8 mouse cellular contexts compared by ENCODE assay signal in the genomic region with DNA sequence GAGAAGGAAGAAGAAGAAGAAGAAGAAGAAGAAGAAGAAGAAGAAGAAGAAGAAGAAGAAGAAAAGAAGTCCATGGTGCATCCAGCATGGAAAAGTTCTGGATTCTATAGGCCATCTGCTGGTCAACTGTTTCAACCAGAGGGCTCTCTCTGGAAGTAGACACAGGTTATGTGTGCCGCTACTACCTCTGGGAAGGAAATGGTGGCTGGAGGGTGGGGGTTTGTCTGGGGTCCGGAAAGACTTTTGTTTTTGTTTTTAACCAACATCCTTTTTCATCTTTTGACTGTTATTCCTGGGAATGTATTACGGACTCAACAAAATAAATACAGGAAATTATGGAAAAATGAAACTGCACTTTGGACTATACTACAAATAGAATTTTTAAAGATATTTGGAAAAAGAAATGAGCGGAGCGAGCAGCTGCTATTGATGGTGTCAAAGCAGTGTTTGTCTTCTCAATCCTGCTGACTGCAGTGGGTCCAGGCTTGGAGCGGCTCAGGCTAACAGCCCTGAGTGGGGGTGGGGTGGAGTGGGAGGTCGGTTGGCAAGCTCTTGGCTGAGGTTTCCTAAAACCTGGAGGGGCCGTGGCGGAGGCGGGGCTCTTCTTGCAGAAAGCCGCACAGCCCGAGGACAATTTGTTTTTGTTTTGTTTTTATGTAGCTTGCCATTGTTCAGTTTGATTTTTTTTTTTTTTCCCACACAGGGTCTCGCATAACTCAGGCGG. TPM values are rescaled to one million over a fixed set of nuclear protein-coding genes. Genes with fewer than 3 reads are reported as not detected.
DNase-seq lines count a peak whose midpoint lies in the region; ATAC-seq and TF ChIP-seq lines count a peak whose summit lies in the region.

No protein-coding gene starts in this region.

- no peak for TF ChIP-seq EP300 in MEL (IDR thresholded peaks at IDR 0.05; ENCODE audit: low read depth in 1 of 2, low read length in 2 of 2)

- 14% methylated on average over 14 of the region's 14 CpGs for WGBS in forebrain, embryonic 16.5 days
- 19% methylated on average over 14 of the region's 14 CpGs for WGBS in kidney, postnatal 0 days

- H3K79me2 ChIP-seq in MEL (ENCODE audit: control insufficient read depth, insufficient read depth, low read length, poor library complexity): peaks cover 5% of the 10 kb centered on the region; the same call in 1 of the 2 replicates

- peak overlapping the region; percentile 80 for H3K27ac ChIP-seq in MEL (ENCODE audit: control insufficient read depth, low read depth, low read length)
- H3K27ac ChIP-seq in forebrain, embryonic 16.5 days (ENCODE audit: low read length): no peak overlapping the region
- H3K27ac ChIP-seq in kidney, postnatal 0 days: no peak overlapping the region

- H3K4me2 ChIP-seq in forebrain, embryonic 16.5 days (ENCODE audit: low read length): peak overlapping the region; percentile 54
- H3K4me2 ChIP-seq in kidney, postnatal 0 days (ENCODE audit: low read length): peak overlapping the region; percentile 62

- H3K9me3 ChIP-seq in MEL (replicated peaks; ENCODE audit: insufficient read depth, low read length): no peaks in the 10 kb centered on the region
- no peaks in the 10 kb centered on the region for H3K9me3 ChIP-seq in forebrain, embryonic 16.5 days (ENCODE audit: control insufficient read depth, low read length)
- H3K9me3 ChIP-seq in kidney, postnatal 0 days (replicated peaks; ENCODE audit: low read length): no peaks in the 10 kb centered on the region

- peak; percentile 58; the same call in 1 of the 2 replicates for ATAC-seq in forebrain, embryonic 16.5 days
- no peak for ATAC-seq in kidney, postnatal 0 days (replicated peaks; ENCODE audit: low FRiP score, low read depth)

- peaks cover 12 to 23% of the 10 kb centered on the region in 2 experiments for H3K4me1 ChIP-seq in MEL (ENCODE audit: control insufficient read depth in 1 of 2, insufficient read depth in 2 of 2, low read length in 2 of 2)
- peaks cover 17% of the 10 kb centered on the region for H3K4me1 ChIP-seq in forebrain, embryonic 16.5 days (replicated peaks; ENCODE audit: control insufficient read depth, insufficient read depth, low read length)
- H3K4me1 ChIP-seq in kidney, postnatal 0 days (replicated peaks; ENCODE audit: insufficient read depth, low read length): peaks cover 10% of the 10 kb centered on the region

- TF ChIP-seq RAD21 in MEL (IDR thresholded peaks at IDR 0.05; ENCODE audit: low read depth, low read length): no peak

- no peak for TF ChIP-seq CTCF in MEL (IDR thresholded peaks at IDR 0.05 in 2 of 3, conservative IDR thresholded peaks at IDR 0.05 in 1 of 3; ENCODE audit: control insufficient read depth in 1 of 3, insufficient read depth in 1 of 3, low read depth in 2 of 3, low read length in 3 of 3, poor library complexity in 1 of 3, severe bottlenecking in 1 of 3)
- no peak for TF ChIP-seq CTCF in kidney, postnatal 0 days (IDR thresholded peaks at IDR 0.05; ENCODE audit: low read depth)

- peak overlapping the region; percentile 88 for H3K9ac ChIP-seq in MEL (ENCODE audit: control insufficient read depth, low read depth, low read length, poor library complexity, severe bottlenecking)
- H3K9ac ChIP-seq in forebrain, embryonic 16.5 days (replicated peaks; ENCODE audit: low read depth, low read length): 0 out of 2 replicates have a peak overlapping the region, but pooled peaks have one; percentile 22
- 0 out of 2 replicates have a peak overlapping the region, but pooled peaks have one; percentile 27 for H3K9ac ChIP-seq in kidney, postnatal 0 days (ENCODE audit: low read depth, low read length)

- no peaks in the 10 kb centered on the region for H3K27me3 ChIP-seq in MEL (ENCODE audit: control insufficient read depth in 1 of 2, insufficient read depth in 2 of 2, low read length in 2 of 2)
- H3K27me3 ChIP-seq in forebrain, embryonic 16.5 days (replicated peaks; ENCODE audit: control insufficient read depth, insufficient read depth, low read length): 0 out of 2 replicates have a peak, but pooled peaks cover 5% of the 10 kb centered on the region
- no peaks in the 10 kb centered on the region for H3K27me3 ChIP-seq in kidney, postnatal 0 days (ENCODE audit: insufficient read depth, low read length)

- H3K36me3 ChIP-seq in MEL (ENCODE audit: control insufficient read depth in 1 of 2, insufficient read depth in 2 of 2, low read length in 2 of 2): peaks cover 0 to 15% of the 10 kb centered on the region in 2 experiments; a peak in 2 of 4 replicates
- H3K36me3 ChIP-seq in forebrain, embryonic 16.5 days (ENCODE audit: control insufficient read depth, insufficient read depth): no peaks in the 10 kb centered on the region
- H3K36me3 ChIP-seq in kidney, postnatal 0 days (ENCODE audit: insufficient read depth, low read length): no peaks in the 10 kb centered on the region

- DNase-seq in heart, adult 11 months: peak; percentile 93
- DNase-seq in heart, adult 9 months (ENCODE audit: low spot score in 2 of 2): no peak
- peak; percentile 57 for DNase-seq in MEL (ENCODE audit: low read depth, low spot score)
- peak; percentile 56 for DNase-seq in kidney, postnatal 0 days (ENCODE audit: low spot score)
- DNase-seq in lung, adult 18-20 months: peak; percentile 70 to 78
- DNase-seq in right cerebral cortex, postnatal 14 days: peak; percentile 57
- DNase-seq in cerebellum, adult 8-10 months: no peak

- H3K4me3 ChIP-seq in MEL (ENCODE audit: control insufficient read depth in 1 of 2, insufficient read depth in 1 of 2, low read depth in 2 of 2, low read length in 2 of 2): peak overlapping the region; percentile 74 to 87
- H3K4me3 ChIP-seq in forebrain, embryonic 16.5 days (replicated peaks; ENCODE audit: low read length): peak overlapping the region; percentile 5
- H3K4me3 ChIP-seq in kidney, postnatal 0 days (replicated peaks; ENCODE audit: low read depth, low read length): peak overlapping the region; percentile 30

- 0 out of 4 replicates have a peak, but pooled peaks of 1 of the 2 experiments have one; percentile 33 for TF ChIP-seq POLR2A in MEL (IDR thresholded peaks at IDR 0.05; ENCODE audit: control insufficient read depth in 1 of 2, insufficient read depth in 1 of 2, low read depth in 1 of 2, low read length in 2 of 2, poor library complexity in 1 of 2)

TF ChIP-seq in MEL, 35 proteins besides CTCF, POLR2A, EP300 and RAD21:
- TF ChIP-seq GATA1 (IDR thresholded peaks at IDR 0.05; ENCODE audit: low read depth, low read length) (no peak), NELFE (IDR thresholded peaks at IDR 0.05; ENCODE audit: low read depth, low read length) (peak; percentile 2; the same call in 1 of the 2 replicates)

RNA-seq across cellular contexts. Expression of gene Cdkn1a, which starts 12.8 kb away (rescaled TPM):
- total RNA-seq in MEL (2012; rRNA removed): 2.0 and 2.3 TPM in 2 replicates
- 10 to 100 TPM in 1 of 2 experiments, not detected in 1; 21.0 TPM for polyA plus RNA-seq in MEL (2012; ENCODE audit: insufficient read depth in 1 of 2, insufficient read length in 2 of 2, low read depth in 1 of 2, low replicate concordance in 2 of 2, missing spikeins in 1 of 2)
- polyA plus RNA-seq in forebrain, embryonic 16.5 days (2015; fragmentation: Nextera tagmentation; extraction: Ambion mirVana): 37.9 and 52.0 TPM in 2 replicates
- polyA plus RNA-seq in kidney, postnatal 0 days (2015; fragmentation: Nextera tagmentation; extraction: Ambion mirVana): 125 and 136 TPM in 2 replicates

RNA-seq across cellular contexts. Expression of gene Rab44, which starts 36.0 kb away (rescaled TPM):
- total RNA-seq in MEL (2012; rRNA removed): 5.4 and 9.5 TPM in 2 replicates
- polyA plus RNA-seq in MEL (2012; ENCODE audit: insufficient read depth in 1 of 2, insufficient read length in 2 of 2, low read depth in 1 of 2, low replicate concordance in 2 of 2, missing spikeins in 1 of 2): 1 to 10 TPM in 1 of 2 experiments, not detected in 1; 7.0 TPM
- not detected in 2 replicates for polyA plus RNA-seq in forebrain, embryonic 16.5 days (2015; fragmentation: Nextera tagmentation; extraction: Ambion mirVana)
- polyA plus RNA-seq in kidney, postnatal 0 days (2015; fragmentation: Nextera tagmentation; extraction: Ambion mirVana): 0.21 and 0.22 TPM in 2 replicates

RNA-seq across cellular contexts. Expression of gene Srsf3, which starts 45.5 kb away (rescaled TPM):
- total RNA-seq in MEL (2012; rRNA removed): 312 and 367 TPM in 2 replicates
- 100 to 1,000 TPM; 326 to 556 TPM for polyA plus RNA-seq in MEL (2012; ENCODE audit: insufficient read depth in 1 of 2, insufficient read length in 2 of 2, low read depth in 1 of 2, low replicate concordance in 2 of 2, missing spikeins in 1 of 2)
- 571 and 653 TPM in 2 replicates for polyA plus RNA-seq in forebrain, embryonic 16.5 days (2015; fragmentation: Nextera tagmentation; extraction: Ambion mirVana)
- polyA plus RNA-seq in kidney, postnatal 0 days (2015; fragmentation: Nextera tagmentation; extraction: Ambion mirVana): 456 and 496 TPM in 2 replicates

Comparison
In these comparisons a context has a peak if more than half of its experiments do, and no peak if none do; other contexts are left out.
1. DNase-seq: peak in heart, adult 11 months (single experiment), MEL (single experiment), kidney, postnatal 0 days (single experiment), lung, adult 18-20 months (2 of 2) and right cerebral cortex, postnatal 14 days (single experiment); none in heart, adult 9 months (0 of 2) and cerebellum, adult 8-10 months (single experiment).
2. H3K4me3 ChIP-seq: peak in every context shown above with its lines; median percentile 80 in MEL; 30 in kidney, postnatal 0 days; 5 in forebrain, embryonic 16.5 days.
3. H3K9ac ChIP-seq: peak in every context shown above with its lines; median percentile 88 in MEL; 27 in kidney, postnatal 0 days; 22 in forebrain, embryonic 16.5 days.